Mouse (Mus musculus) ES-E14 (cell line): Measurements from ENCODE around the gene Chrm4. TPM values are rescaled to one million over a fixed set of nuclear protein-coding genes. Genes with fewer than 3 reads are reported as not detected.
A peak's percentile ranks its signal among the peaks of the same experiment; 100 is the strongest.

Source experiments
- DNase-seq: peaks from one replicate; pipeline ENCODE4 v3.0.0-alpha.2; 2013; ENCODE audit warnings: low read depth, low spot score
- H3K27ac ChIP-seq: 2 replicates; pipeline ENCODE4 v1.5.1; 2012; ENCODE audit warnings: low read depth, mild to moderate bottlenecking, low read length, moderate library complexity, mixed read lengths; ENCODE audit not compliant: poor library complexity, insufficient read depth, severe bottlenecking
- H3K36me3 ChIP-seq: 2 replicates; pipeline ENCODE4 v1.6.1; 2012; ENCODE audit warnings: mild to moderate bottlenecking, low read length, moderate library complexity, mixed read lengths; ENCODE audit not compliant: control insufficient read depth, poor library complexity, insufficient read depth, severe bottlenecking
- H3K4me1 ChIP-seq, 2 experiments: fragments of 150-350 bp in 1 of 2; sonication (generic) in 1 of 2; 2 replicates each; pipeline ENCODE4 v1.6.1; 2012; ENCODE audit warnings: low read length in 2 of 2, mild to moderate bottlenecking in 1 of 2, mixed read lengths in 1 of 2; ENCODE audit not compliant: control insufficient read depth in 2 of 2, insufficient read depth in 2 of 2, poor library complexity in 1 of 2
- H3K4me3 ChIP-seq, 2 experiments: fragments of 150-350 bp in 1 of 2; sonication (generic) in 1 of 2; 2 replicates each; pipeline ENCODE4 v1.5.1; 2012; ENCODE audit warnings: low read length in 2 of 2, low read depth in 1 of 2, mild to moderate bottlenecking in 1 of 2, mixed read lengths in 1 of 2; ENCODE audit not compliant: insufficient read depth in 1 of 2, poor library complexity in 1 of 2, severe bottlenecking in 1 of 2
- H3K9ac ChIP-seq: 2 replicates; pipeline ENCODE4 v1.6.1; 2012; ENCODE audit warnings: low read depth, mild to moderate bottlenecking, low read length, mixed read lengths; ENCODE audit not compliant: poor library complexity, insufficient read depth, severe bottlenecking
- H3K9me3 ChIP-seq: fragments of 150-350 bp; sonication (generic); 2 replicates; pipeline ENCODE4 v1.6.1; 2012; ENCODE audit warnings: low read depth, mild to moderate bottlenecking, low read length; ENCODE audit not compliant: control insufficient read depth, insufficient read depth
- CHD2 ChIP-seq: IDR thresholded peaks from 2 replicates; pipeline ENCODE4 v1.6.1; 2014; ENCODE audit warnings: mild to moderate bottlenecking, low read depth, low read length, inconsistent platforms
- HCFC1 ChIP-seq: IDR thresholded peaks from 2 replicates; pipeline ENCODE4 v1.6.1; 2012; ENCODE audit warnings: low read length, inconsistent platforms, borderline replicate concordance; ENCODE audit not compliant: insufficient read depth
- MAFK ChIP-seq: IDR thresholded peaks from 2 replicates; pipeline ENCODE4 v1.6.1; 2014; ENCODE audit warnings: mild to moderate bottlenecking, low read depth, low read length, inconsistent platforms; ENCODE audit not compliant: insufficient read depth
- ZC3H11A ChIP-seq: IDR thresholded peaks from 2 replicates; pipeline ENCODE4 v1.6.1; 2012; ENCODE audit warnings: low read depth, mild to moderate bottlenecking, inconsistent platforms, low read length, borderline replicate concordance
- ZNF384 ChIP-seq: IDR thresholded peaks from 2 replicates; pipeline ENCODE4 v1.6.1; 2012; ENCODE audit warnings: low read depth, low read length, inconsistent platforms
- in situ Hi-C, 2 experiments: fragments of 600-800 bp; cut with MboI; formaldehyde crosslinking; loops; one replicate each; pipeline ENCODE4 v1.15.1; 2025; ENCODE audit warnings: low sequenced_read_pairs in 2 of 2, inconsistent platforms in 1 of 2; ENCODE audit not compliant: unreplicated experiment in 2 of 2
- total RNA-seq: library from RNA; depleted of rRNA; stranded (reverse); fragments of 300-350 nt; gene quantifications from 2 replicates; pipeline ENCODE4 v1.2.3, GENCODE M21; 2012; rRNA removed

Chrm4 gene
- total RNA-seq = 5.6 and 9.5 TPM in 2 replicates

GRCm38 (mm10) chr2:91926949-91927348 is at the start of gene Chrm4:
Gene Chrm4 (plus strand): TSS chr2:91927249.
- in situ Hi-C loops = no loop called here
- no peak for DNase-seq
- Histone ChIP-seq H3K9ac (peak within 1 kb of the TSS; percentile 33; the same call in 1 of the 2 replicates), H3K4me3 (peak within 1 kb of the TSS; percentile 46 to 58), H3K9me3 (no peaks in the 10 kb centered on the region), H3K27ac (no peak within 1 kb of the TSS), H3K36me3 (no peaks in the 10 kb centered on the region; the same call in 1 of the 2 replicates), H3K4me1 (peaks cover 2 to 31% of the 10 kb centered on the region in 2 experiments; a peak in 3 of 4 replicates)
- TF ChIP-seq MAFK = no peak
- TF ChIP-seq HCFC1 = no peak
- TF ChIP-seq CHD2 = no peak
- TF ChIP-seq ZNF384 = no peak
- TF ChIP-seq ZC3H11A = no peak

- Histone ChIP-seq H3K36me3 (peaks cover 2% of the 10 kb centered on the region), H3K9ac (no peak overlapping the region), H3K27ac (no peak overlapping the region), H3K4me1 (no peaks in the 10 kb centered on the region), H3K4me3 (no peak overlapping the region), H3K9me3 (no peaks in the 10 kb centered on the region)
- DNase-seq = no peak
- no peak for TF ChIP-seq ZC3H11A
- TF ChIP-seq CHD2 = no peak
- no peak for TF ChIP-seq ZNF384
- TF ChIP-seq HCFC1 = no peak
- TF ChIP-seq MAFK = no peak
- in situ Hi-C loops = no loop called here
These were observed 48.5 kb upstream of the Chrm4 start for GRCm38 (mm10) chr2:91878387-91879180.

GRCm38 (mm10) chr2:91883961-91884360 is 43.1 kb upstream of the Chrm4 start:
- no peaks in the 10 kb centered on the region for H3K4me1 ChIP-seq
- H3K4me3 ChIP-seq = no peak overlapping the region
- H3K36me3 ChIP-seq = peaks cover 12% of the 10 kb centered on the region
- no peaks in the 10 kb centered on the region for H3K9me3 ChIP-seq
- TF ChIP-seq ZNF384 (no peak), ZC3H11A (no peak), HCFC1 (no peak), CHD2 (no peak), MAFK (no peak)
- no peak overlapping the region for H3K27ac ChIP-seq
- in situ Hi-C loops = no loop called here
- H3K9ac ChIP-seq = no peak overlapping the region
- no peak for DNase-seq

- TF ChIP-seq MAFK (no peak), HCFC1 (no peak), ZNF384 (no peak), ZC3H11A (no peak), CHD2 (no peak)
- H3K36me3 ChIP-seq = peaks cover 12% of the 10 kb centered on the region
- in situ Hi-C loops = no loop called here
- no peaks in the 10 kb centered on the region for H3K9me3 ChIP-seq
- H3K4me1 ChIP-seq = no peaks in the 10 kb centered on the region
- no peak for DNase-seq
- no peak overlapping the region for H3K27ac ChIP-seq
- no peak overlapping the region for H3K9ac ChIP-seq
- no peak overlapping the region for H3K4me3 ChIP-seq
These were observed 42.4 kb upstream of the Chrm4 start for GRCm38 (mm10) chr2:91884616-91885015.
